Mouse (Mus musculus): ENCODE results near the gene Sgk2. TPM values are rescaled to one million over a fixed set of nuclear protein-coding genes. Genes with fewer than 3 reads are reported as not detected.
A peak's percentile ranks its signal among the peaks of the same experiment; 100 is the strongest.

The Sgk2 gene
- 1 to 10 TPM; 1.9 to 3.6 TPM for total RNA-seq (2021)
- long read RNA-seq, experiment 1, partial matches to known transcripts = 4 of 7 reads
- long read RNA-seq, experiment 1, other reads (novel, unspliced or antisense) = 3 of 7 reads
- long read RNA-seq, experiment 2, partial matches to known transcripts = 3 of 8 reads
- long read RNA-seq, experiment 2, other reads (novel, unspliced or antisense) = 5 of 8 reads

DNA sequence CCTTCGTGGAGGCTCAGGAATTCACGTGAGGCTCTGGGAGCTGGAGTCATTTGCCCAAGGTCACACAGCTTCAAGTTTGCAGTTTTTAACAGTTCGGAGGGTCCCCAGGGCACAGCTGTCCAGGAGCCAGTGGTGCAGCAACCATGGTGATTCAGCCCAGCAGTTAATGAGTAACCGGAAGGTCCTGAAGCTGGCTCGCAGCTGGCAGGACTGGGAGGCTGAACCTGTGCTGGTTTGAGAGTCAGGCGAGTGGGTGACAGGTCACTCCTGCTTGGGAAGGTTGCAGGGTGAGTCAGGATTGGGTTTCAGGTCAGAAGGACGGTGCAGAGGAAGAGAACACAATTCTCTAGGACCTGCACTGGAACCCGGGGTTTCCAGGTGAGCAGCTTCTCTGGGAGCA lies at the start of gene Sgk2:
Gene Sgk2, plus strand, starts transcription at position 113 of the 400 bp plus-strand sequence.
- DNase-seq (ENCODE audit: low spot score in 2 of 2) = no peak

DNA sequence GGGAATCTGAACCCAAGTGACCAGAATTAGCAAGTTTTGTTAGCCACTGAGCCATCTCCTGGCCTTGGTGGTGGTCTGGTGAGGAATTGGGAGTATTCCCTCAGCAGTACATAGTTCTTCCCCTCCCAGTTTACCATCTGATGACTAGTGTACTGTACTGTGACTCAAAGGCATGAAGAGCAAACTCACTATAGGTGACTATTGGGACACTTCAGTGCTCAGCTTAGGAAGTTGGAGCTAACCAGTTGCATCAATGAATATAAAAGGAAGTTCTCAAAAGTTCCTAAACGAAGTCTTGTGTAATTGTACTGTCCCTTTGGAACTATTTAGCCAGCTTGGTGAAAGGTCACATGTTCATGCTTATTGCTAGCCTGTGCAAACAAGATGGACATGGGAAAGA lies 47.6 kb upstream of the Sgk2 start:
- DNase-seq (ENCODE audit: low spot score in 2 of 2) = no peak

DNA sequence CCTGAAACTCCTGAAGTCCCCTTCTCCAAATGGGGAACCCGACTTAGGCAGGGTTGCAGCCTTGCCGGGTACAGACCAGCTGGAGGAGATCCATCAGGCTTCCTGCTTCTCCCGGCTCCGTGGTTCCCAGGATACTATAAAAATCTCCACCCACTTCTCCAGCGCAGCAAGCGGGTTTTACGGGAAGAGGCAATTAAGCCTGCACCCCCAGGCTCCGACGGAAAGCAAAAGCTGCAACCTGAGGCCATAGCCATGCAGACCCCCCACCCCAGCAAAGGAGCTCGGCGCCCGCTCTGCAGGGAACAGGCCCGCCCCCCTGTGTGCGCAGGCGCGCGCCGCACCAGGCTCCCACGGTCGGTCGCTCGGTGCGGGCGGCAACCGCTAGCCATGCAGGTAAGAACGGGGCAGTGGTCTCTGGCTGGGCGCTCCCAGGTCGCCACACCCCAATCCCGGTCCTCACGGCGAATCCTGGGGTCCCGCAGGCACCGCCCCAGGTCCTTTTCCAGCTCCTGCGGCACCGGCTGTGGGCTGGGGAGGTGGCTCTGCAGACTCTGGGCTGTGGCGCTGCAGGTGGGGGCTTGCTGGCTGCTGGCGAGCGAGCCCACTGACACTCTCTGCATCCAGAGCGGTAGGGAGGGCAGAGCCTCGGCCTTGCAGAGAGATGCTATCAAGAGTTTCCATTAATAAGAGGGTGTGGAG lies 43.8 kb upstream of the Sgk2 start, which contains the start of gene L3mbtl1:
Gene L3mbtl1, plus strand, starts transcription at position 325 of the 699 bp plus-strand sequence.
- peak in 1 of 2 experiments; percentile 24 for DNase-seq (ENCODE audit: low spot score in 2 of 2)

DNA sequence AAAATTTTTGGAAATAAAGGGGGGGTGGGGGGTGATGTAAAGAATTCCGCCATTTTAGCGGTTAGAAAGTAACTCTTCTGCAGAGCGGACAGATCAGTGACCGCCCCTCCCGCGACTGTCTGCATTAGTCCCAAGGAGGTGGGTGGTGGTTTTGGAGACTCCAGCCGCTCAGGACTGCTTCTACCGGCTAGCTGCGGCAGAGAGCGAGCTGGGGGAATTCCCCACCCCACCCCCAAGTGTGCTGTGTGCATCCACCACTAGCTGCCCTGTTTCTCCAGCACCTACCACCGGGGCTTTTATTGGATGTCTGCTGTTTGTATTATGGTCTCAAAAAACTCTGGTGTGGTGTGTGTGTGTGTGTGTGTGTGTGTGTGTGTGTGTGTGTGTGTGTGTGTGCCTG lies 43.2 kb upstream of the Sgk2 start:
- DNase-seq (ENCODE audit: low spot score in 2 of 2) = no peak

DNA sequence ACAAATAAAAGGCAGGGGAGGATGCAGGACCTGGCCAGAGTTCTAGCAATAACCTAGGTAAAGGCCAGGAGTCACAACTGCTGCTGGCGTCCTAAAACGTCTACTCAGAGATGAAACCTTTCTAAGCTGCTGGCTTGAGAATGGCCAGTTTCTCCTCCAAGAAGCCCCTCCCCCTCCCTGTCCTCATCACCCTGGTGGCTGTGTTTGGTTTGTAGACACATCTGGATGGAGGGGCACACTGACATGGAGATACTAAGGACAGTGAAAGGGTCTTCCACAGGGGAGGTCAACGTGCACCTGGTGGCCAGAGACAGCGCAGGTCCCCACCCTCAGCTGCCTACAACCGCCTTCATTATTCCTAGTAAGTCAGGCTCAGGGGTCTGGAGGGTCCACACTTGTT lies 40.2 kb upstream of the Sgk2 start:
- DNase-seq (ENCODE audit: low spot score in 2 of 2) = no peak

DNA sequence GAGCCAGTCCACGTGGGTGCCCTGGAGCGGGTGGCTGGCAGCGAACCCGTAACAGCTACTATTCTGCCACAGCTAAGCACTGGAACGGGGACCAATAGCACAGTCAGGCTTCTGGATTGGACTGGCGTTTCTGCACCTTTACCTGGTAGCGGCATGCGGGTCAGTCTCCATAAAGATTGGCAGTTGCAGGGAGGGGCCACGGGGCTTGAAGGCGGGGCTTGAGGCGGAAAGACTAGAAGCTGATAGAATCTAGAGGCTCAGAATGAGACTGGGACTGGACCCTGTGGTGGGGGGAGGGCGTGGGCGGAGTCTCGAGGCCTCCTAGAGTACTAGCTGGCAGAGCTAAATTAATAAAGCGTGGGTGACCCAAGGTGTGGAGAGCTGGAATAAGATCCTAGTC lies 39.4 kb upstream of the Sgk2 start:
- no peak for DNase-seq (ENCODE audit: low spot score in 2 of 2)

DNA sequence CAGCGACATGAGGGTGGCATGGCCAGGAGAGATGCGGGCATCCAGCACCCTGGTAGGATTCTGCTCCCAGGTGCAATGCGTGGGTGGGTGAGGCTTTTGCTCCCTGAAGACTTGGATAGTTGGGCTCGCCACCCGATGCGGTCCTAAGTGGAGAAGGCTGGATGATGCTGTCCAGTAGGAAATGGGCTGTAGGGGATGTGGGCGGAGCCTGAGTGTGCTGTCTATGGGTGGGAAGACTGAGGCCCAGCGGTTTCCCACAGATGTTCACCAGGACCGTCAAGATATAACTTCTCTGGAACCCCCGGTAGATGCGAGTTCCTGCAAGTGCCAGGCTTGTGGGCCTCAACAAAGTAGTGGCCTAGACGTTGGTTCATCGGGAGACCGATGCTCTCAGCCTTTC lies 38.9 kb upstream of the Sgk2 start:
- DNase-seq (ENCODE audit: low spot score in 2 of 2) = no peak

DNA sequence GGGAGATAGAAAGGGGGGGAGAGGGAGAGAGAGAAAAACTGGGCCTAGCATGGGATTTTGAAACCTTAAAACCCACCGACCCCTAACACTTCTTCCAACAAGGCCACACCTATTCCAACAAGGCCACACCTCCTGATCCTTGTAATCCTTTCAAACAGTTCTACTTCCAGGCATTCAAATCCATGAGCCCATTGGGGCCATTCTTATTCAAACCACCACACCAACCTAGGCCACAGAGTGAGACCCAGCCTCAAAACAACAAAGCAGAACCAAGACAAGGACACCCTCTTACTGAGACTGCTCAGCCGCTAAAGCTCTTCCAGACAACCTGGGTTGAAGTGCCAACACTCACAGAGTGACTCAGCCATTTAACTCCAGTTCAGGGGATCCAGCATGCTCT lies 36.4 kb upstream of the Sgk2 start:
- no peak for DNase-seq (ENCODE audit: low spot score in 2 of 2)

DNA sequence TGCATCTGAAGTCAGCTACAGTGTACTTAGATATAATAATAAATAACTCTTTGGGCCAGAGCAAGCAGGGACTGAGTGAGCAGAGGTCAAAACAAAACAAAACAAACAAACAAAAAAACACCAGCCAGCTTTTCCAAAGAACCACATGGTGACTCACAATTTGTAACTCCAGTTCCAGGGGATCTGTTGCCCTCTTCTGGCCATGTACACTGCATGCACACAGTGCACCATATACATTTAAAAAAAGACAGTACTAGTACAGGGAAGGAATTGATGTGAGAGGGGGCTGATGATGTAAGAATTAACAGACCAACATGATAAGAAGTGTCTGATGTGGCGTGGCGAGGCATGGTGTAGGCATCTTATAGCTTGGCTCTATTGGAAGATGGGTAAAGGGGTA lies 30.3 kb upstream of the Sgk2 start:
- no peak for DNase-seq (ENCODE audit: low spot score in 2 of 2)

DNA sequence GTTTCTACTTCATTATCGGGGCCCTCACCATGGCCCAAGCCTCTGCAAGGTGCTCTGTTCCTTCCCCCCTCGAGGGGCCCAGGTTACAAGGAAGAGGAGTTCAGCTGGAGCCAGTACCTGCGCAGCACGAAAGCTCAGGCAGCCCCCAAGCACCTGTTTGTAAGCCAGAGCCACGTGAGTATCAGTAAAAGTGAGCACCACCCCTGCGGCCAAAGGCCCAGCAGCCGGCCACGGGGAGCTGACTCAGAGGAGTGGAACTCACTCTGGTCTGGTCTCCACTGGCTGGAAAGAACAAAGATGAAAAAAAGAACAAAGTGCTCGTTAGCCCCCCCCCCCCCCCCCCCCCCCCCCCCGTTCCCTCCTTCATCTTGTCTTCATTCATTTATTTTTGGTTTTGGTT lies 25.8 kb upstream of the Sgk2 start:
- DNase-seq (ENCODE audit: low spot score in 2 of 2) = no peak

DNA sequence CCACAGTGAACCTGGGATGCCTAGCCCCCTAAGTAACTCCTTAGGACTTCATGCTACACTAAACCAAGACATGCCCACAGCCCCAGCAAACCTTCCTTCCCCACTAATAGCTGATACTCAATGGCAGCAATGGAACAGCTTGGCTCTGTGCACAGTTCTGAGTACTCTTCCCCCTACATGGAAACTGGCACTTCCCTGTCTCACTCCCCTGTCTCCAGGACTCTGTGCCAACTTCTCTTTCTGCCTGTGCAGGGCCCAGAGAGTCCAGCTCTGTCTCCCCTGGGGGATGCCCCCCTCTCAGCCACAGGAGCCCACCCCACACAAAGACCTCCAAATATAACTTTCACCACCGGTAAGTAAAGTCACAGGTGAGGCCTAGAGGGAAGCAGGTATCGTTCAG lies 20.4 kb upstream of the Sgk2 start:
- no peak for DNase-seq (ENCODE audit: low spot score in 2 of 2)

DNA sequence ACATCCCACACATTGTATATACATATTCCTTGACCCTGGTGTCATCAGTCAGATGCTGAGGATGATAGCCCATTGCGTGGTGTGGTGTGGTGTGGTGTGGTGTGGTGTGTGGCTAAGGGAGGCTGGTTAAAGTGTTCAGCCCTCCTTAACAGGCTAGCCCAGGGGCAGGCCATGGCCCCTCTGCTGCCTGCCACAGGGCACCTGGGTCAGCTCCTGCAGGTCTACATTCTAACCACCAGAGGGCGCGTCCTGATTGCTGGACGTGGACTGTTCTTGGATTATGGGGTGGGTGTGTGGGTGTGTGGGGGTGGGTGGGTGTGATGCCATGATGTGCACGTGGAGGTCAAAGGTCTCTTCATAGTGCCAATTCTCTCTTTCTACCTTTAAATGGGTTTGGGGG lies 18.8 kb upstream of the Sgk2 start:
- no peak for DNase-seq (ENCODE audit: low spot score in 2 of 2)

DNA sequence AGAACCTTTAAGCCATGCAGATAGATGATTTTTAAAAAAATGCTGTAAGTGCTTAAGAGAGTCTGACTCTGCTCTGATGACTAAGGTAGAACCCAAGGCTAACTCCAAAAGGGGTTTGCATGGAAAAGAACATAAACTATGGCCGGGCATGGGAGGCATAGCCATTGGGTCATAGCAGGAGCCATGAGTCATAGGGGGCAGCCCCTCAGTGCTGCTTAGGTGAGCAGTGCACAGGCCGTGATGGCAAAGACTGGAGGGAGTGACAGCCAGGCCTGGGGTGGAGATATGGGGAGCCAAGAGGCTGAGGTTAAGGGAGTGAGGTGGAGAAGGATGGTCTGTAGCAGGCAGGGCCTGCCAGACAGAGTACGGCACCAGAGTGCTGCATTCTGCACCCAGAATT lies 18.0 kb upstream of the Sgk2 start:
- no peak for DNase-seq (ENCODE audit: low spot score in 2 of 2)

DNA sequence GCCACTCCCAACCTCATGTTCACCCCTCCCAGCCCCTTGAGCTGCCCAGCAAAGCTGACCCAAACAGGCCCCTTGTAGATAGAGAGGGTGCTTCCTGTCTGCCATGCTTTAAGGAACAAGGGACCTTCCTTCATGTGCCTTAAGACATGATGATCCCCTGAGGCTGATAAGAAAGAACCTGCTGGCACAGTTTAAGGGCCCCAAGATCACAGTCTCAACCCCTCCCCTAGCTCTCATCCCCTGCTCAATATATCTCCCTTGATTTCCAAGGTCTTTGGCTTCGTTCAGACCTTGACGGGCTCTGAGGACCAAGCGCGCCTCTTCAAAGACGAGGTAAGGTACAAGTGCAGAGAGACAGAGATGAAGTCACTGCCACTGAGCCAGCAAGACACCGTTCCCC lies 16.2 kb upstream of the Sgk2 start:
- no peak for DNase-seq (ENCODE audit: low spot score in 2 of 2)

DNA sequence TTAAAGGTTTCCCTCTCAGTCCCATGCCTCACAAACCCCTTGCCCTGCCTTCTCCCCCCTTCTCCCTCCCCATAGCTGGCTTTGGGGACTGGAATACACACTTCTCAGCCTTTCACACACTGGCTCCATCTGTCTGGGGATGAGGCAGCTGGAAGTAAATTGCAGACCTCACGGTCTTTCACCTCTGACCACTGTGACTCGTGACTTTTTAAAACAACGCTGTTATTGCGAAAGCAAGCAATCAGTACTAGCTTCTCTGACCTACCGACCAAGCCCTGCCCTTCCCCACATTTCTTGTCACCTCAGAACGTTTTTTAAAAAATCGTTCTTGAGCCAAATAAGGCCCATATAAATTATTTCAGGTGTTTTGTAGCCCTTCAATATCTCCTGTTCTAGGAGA lies 14.4 kb upstream of the Sgk2 start:
- no peak for DNase-seq (ENCODE audit: low spot score in 2 of 2)

DNA sequence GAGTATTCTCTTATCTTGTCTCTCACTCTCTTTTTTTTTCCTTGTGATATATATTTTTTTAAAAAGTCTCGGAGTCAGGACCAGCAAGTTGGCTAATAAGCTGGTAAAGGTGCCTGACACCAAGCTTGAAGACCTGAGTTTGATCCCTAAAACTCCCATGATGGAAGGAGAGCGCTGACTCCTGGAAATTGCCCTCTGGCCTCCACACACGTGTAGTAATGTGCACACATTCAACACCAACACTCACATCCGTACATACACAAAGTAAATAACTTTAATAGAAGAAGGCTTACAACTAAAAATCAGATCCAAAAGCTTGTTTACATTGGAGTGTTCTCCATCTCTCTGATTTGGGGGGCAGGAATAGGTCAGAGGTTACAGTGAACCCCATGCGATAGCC lies 13.9 kb upstream of the Sgk2 start:
- no peak for DNase-seq (ENCODE audit: low spot score in 2 of 2)

DNA sequence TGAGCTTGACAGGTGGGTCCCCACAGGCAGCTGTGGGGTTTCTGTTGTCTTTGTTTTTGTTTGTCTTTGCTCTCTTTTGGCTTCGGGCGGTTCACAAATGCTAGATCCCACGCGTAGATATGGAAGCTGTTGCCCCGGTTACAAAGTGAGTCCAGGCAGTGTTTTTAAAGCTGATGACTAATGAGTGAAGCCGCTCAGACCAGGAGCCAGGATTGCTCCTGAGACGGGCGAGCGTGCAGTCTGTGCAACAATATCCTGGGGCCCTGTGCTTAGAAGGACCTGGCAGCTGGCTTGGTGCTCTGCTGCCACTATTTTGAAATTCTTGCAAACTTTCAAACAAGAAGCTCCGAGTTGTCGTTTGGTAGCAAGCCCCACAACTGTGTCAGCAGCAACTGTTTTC lies 13.5 kb upstream of the Sgk2 start:
- no peak for DNase-seq (ENCODE audit: low spot score in 2 of 2)

DNA sequence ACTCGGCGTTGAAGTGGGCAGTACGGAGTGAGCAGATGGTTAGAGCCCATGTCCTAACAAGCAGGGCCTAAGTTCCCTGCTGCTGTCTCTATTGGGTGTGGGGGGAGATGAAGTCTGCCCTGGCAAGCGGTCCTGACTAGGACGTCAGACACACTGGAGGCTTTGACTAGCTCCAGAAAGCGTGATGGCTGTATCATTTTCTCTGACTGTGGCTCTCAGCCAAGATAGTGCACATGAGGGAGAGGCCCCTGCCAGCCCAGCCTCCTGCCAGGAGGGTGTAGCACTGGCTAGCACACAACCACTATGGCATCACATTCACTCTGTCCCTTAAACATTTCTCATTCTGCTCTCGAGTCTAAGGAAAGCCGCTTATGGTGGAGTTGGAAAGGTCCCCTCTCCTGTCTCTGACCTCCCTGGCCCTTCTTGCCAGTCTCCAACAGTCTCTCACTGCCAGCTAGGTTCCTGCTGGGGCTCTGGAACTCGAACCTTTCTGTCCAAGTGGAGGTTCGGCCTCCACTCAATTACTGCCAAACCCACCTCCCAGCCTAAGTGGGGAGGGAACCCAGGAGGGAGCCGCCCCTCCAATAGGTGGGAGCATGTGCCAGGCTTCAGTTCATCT lies 11.9 kb upstream of the Sgk2 start:
- no peak for DNase-seq (ENCODE audit: low spot score in 2 of 2)

DNA sequence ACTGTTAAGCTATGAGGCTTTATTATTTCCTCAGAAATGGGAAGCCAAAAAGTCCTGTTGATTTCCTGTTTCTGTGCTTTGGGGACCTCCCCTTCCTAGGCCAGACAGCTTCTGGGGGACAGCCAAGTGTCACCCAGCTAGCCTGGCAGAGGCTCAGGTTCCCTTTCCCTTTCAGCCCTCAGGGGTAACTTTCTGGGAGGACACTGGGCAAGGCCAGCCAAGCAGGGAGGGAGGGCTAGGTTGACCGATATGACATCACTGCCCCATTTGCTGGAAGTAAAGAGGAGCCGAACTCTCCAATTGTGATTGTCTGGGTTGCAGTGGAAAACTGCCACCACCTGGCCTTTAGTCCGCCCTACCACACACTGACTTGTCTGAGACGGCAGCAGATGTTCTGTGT lies 11.1 kb upstream of the Sgk2 start:
- no peak for DNase-seq (ENCODE audit: low spot score in 2 of 2)

DNA sequence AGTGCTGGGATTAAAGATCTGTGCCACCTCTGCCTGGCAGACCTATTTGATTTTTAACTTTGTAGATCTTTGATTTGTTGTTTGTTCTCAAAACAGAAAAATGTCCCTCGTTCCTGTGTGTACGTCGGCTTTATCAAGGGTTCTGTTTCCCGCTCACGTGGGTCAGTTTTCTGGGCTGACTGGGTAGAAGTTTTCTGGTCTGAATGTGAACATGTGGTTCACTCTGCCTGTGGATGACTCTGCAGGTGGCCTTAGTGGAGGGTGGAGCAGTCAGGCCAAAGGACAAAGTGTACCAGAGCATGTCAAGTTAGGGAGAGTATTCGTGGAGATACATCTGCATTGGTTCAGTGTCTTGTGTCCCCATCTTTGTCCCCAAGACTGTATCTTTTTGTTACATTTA lies 2.7 kb upstream of the Sgk2 start:
- no peak for DNase-seq (ENCODE audit: low spot score in 2 of 2)

DNA sequence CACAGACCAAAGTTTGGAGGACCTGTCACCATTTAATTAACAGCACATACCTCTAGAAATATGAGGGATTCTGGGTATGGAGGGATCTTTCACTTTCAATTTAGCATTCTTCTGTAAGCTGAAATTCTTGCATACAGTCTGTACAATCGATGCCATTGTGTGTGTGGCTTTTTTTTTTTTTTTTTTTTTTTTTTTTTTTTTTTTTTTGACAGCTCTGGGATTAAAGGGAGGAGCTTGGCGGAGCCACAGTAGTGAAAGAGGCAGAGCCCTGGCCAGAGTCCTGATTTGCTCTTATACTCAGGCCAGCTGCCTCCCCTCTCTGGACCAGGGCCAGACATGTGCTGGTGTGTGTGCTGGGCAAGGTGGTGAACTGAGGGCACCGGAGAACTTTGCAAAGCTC lies 1.2 kb upstream of the Sgk2 start:
- DNase-seq (ENCODE audit: low spot score in 2 of 2) = peak in 1 of 2 experiments; percentile 47

DNA sequence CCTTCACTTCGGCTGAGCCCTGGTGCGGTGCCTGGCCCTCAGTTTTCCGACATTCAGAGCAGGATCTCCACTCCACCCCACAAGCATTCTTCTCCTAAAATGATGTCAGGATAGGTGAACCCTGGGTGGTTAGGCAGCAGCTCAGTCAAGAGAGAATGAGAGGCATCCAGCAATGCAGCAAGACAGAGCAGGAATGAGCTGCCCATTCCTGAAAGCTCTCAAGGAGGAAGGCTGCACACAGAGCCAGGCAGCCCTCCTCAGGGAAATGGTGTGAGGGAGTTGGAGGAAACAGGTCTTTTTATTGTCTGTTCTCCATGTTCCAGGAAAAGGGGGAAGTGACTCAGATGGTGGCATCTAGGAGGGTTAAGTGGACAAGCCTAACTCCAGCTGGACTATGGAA lies 366 bp upstream of the Sgk2 start:
- no peak for DNase-seq (ENCODE audit: low spot score in 2 of 2)

DNA sequence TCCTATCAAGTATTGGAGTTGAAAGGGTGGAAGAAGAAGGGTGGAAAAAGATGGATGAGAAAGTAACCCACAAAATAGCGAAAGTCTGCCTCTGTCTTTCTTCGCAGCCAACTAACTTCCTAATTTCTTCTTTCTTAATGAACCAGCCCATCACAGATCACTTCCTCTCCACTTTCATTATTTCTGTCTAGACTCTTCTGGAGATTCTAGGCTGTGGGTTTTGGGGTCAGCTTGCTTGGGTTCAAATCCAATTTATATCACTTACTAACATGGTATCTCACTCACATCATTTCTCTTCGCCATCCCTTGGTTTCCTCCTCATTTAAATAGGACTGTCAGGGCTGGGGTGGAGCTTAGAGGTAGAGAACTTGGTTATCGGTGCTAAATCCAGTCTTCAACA lies 1.1 kb downstream of the Sgk2 start:
- no peak for DNase-seq (ENCODE audit: low spot score in 2 of 2)
